Comparison of ENCODE assay signal across 9 mouse cellular contexts in the genomic region with DNA sequence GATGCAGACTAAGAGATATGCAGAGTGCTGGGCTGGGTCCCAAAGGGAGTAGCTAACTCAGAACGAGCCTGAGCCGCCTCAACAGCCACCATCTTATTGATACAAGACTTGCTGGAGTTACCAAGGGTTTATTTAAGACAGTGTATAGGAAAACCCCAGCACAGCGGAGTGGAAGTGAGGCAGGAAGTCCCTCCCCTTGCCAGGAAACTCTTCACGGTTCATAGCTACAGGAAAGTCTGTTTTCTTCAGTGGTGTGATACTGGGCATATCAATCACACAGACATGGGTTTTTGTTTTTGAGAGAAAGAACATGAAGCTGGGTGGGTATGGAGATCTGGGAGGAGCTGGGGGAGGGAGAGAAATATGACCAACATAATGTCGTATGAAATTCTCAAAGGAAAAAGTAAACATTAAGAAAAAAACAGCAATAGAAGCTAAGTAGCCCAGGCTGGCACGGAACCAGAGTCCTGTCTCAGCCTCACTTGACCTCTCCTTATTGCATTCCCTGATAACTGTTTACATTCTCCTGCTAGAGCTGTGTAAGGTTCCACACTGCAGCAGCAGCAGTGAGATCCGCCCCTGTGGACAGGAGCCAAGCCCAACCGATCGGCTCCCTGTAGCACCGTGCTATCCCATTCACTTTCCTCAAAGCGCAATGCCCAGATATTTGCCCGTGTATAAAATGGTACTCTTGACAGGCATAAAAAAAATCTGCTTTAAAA.
DNase-seq lines count a peak whose midpoint lies in the region; ATAC-seq and TF ChIP-seq lines count a peak whose summit lies in the region.
"Had no signal": no experiment of that assay in that cellular context is flagged by ENCODE, and none has a peak within 500 bp of the region (broad histone marks: within the 10 kb centered on the region; RNA-seq: fewer than 3 reads in every experiment).

No protein-coding gene starts in this region.

- H3K9me3 ChIP-seq in heart, embryonic 11.5 days (replicated peaks; ENCODE audit: control insufficient read depth, low read length) = no peaks in the 10 kb centered on the region
- no peaks in the 10 kb centered on the region for H3K9me3 ChIP-seq in lung, embryonic 16.5 days (ENCODE audit: control insufficient read depth, low read length)
- H3K9me3 ChIP-seq in stomach, postnatal 0 days (ENCODE audit: control insufficient read depth, low read length) = no peaks in the 10 kb centered on the region

- peak; percentile 73 for ATAC-seq in activated CD4-positive, CD25-positive, alpha-beta regulatory T cell, adult 4 months
- 0 out of 2 replicates have a peak, but pooled peaks have one; percentile 3 for ATAC-seq in heart, embryonic 11.5 days (replicated peaks; ENCODE audit: insufficient number of reproducible peaks, low FRiP score, low TSS enrichment)
- peak; percentile 73 for ATAC-seq in lung, embryonic 16.5 days (ENCODE audit: low read depth)
- peak; percentile 56; the same call in 1 of the 2 replicates for ATAC-seq in stomach, postnatal 0 days (ENCODE audit: low FRiP score, low TSS enrichment)

- WGBS in heart, embryonic 11.5 days (ENCODE audit: insufficient replicate concordance) = 32% methylated on average over 12 of the region's 12 CpGs
- WGBS in lung, embryonic 16.5 days = 9% methylated on average over 12 of the region's 12 CpGs
- WGBS in stomach, postnatal 0 days = 26% methylated on average over 12 of the region's 12 CpGs

- H3K36me3 ChIP-seq in heart, embryonic 11.5 days (ENCODE audit: control insufficient read depth, insufficient read depth, low read length) = no peaks in the 10 kb centered on the region
- no peaks in the 10 kb centered on the region for H3K36me3 ChIP-seq in lung, embryonic 16.5 days (ENCODE audit: control insufficient read depth, insufficient read depth, low read length)
- H3K36me3 ChIP-seq in stomach, postnatal 0 days (ENCODE audit: control insufficient read depth, insufficient read depth, low read length) = no peaks in the 10 kb centered on the region
- H3K36me3 ChIP-seq: G1E had no signal

- no peak for TF ChIP-seq CTCF in stomach, postnatal 0 days (IDR thresholded peaks at IDR 0.05; ENCODE audit: low read depth)

- no peaks in the 10 kb centered on the region for H3K27me3 ChIP-seq in heart, embryonic 11.5 days (ENCODE audit: control insufficient read depth, insufficient read depth, low read length)
- no peaks in the 10 kb centered on the region for H3K27me3 ChIP-seq in lung, embryonic 16.5 days (ENCODE audit: control insufficient read depth, insufficient read depth, low read depth, low read length)
- H3K27me3 ChIP-seq in stomach, postnatal 0 days (ENCODE audit: control insufficient read depth, insufficient read depth, low read length) = no peaks in the 10 kb centered on the region

- no peak overlapping the region for H3K4me3 ChIP-seq in heart, embryonic 11.5 days (ENCODE audit: low read depth, low read length)
- H3K4me3 ChIP-seq in lung, embryonic 16.5 days (ENCODE audit: low read length) = 0 out of 2 replicates have a peak overlapping the region, but pooled peaks have one; percentile 2
- H3K4me3 ChIP-seq in stomach, postnatal 0 days (ENCODE audit: low read depth, low read length) = peak overlapping the region; percentile 10; the same call in 1 of the 2 replicates

- H3K9ac ChIP-seq in heart, embryonic 11.5 days (ENCODE audit: low read depth, low read length) = no peak overlapping the region
- 0 out of 2 replicates have a peak overlapping the region, but pooled peaks have one; percentile 4 for H3K9ac ChIP-seq in lung, embryonic 16.5 days (ENCODE audit: low read length)
- 0 out of 2 replicates have a peak overlapping the region, but pooled peaks have one; percentile 13 for H3K9ac ChIP-seq in stomach, postnatal 0 days (ENCODE audit: low read length)

- peaks cover 82% of the 10 kb centered on the region for H3K4me1 ChIP-seq in heart, embryonic 11.5 days (ENCODE audit: control insufficient read depth, insufficient read depth, low read length)
- H3K4me1 ChIP-seq in lung, embryonic 16.5 days (replicated peaks; ENCODE audit: control insufficient read depth, insufficient read depth, low read length) = peaks cover 76% of the 10 kb centered on the region
- peaks cover 12% of the 10 kb centered on the region for H3K4me1 ChIP-seq in stomach, postnatal 0 days (replicated peaks; ENCODE audit: control insufficient read depth, insufficient read depth)

- H3K27ac ChIP-seq in heart, embryonic 11.5 days (ENCODE audit: low read depth, low read length) = peak overlapping the region; percentile 91
- peak overlapping the region; percentile 83 for H3K27ac ChIP-seq in lung, embryonic 16.5 days (ENCODE audit: low read length)
- H3K27ac ChIP-seq in stomach, postnatal 0 days (replicated peaks) = peak overlapping the region; percentile 84

- TF ChIP-seq EP300 in stomach, postnatal 0 days (optimal IDR thresholded peaks at IDR 0.05) = no peak

- H3K4me2 ChIP-seq in heart, embryonic 11.5 days = peak overlapping the region; percentile 33; the same call in 1 of the 2 replicates
- H3K4me2 ChIP-seq in lung, embryonic 16.5 days (ENCODE audit: low read depth, low read length) = peak overlapping the region; percentile 31
- H3K4me2 ChIP-seq in stomach, postnatal 0 days (replicated peaks; ENCODE audit: low read depth) = peak overlapping the region; percentile 38

- DNase-seq in cerebellum, postnatal 36 days = peak; percentile 5 to 47
- DNase-seq in cerebellum, adult 9-10 months = no peak
- peak; percentile 38 for DNase-seq in kidney, adult 8-10 months
- DNase-seq in stomach, postnatal 0 days (ENCODE audit: low spot score) = peak; percentile 38
- DNase-seq in urinary bladder, postnatal 25 days (ENCODE audit: low spot score) = no peak

Comparison
In these comparisons a context has a peak if more than half of its experiments do, and no peak if none do; other contexts are left out.
1. DNase-seq: peak in cerebellum, postnatal 36 days (2 of 2), kidney, adult 8-10 months (2 of 2) and stomach, postnatal 0 days (single experiment); none in cerebellum, adult 9-10 months (single experiment) and urinary bladder, postnatal 25 days (single experiment).
2. ATAC-seq: peak in every context shown above with its lines; median percentile 73 in activated CD4-positive, CD25-positive, alpha-beta regulatory T cell, adult 4 months; 73 in lung, embryonic 16.5 days; 56 in stomach, postnatal 0 days; 3 in heart, embryonic 11.5 days.
3. Peak in every context shown above with its lines, with median percentiles within 50 percentile points of each other: H3K27ac ChIP-seq and H3K4me2 ChIP-seq.